In genomic region chr15:100325235-100325634, GRCm38 (mm10) we compare ENCODE assay signal across 24 mouse cellular contexts. TPM values are rescaled to one million over a fixed set of nuclear protein-coding genes. Genes with fewer than 3 reads are reported as not detected.
DNase-seq lines count a peak whose midpoint lies in the region; ATAC-seq lines count a peak whose summit lies in the region.
"Had no signal": no experiment of that assay in that cellular context is flagged by ENCODE, and none has a peak within 500 bp of the region (broad histone marks: within the 10 kb centered on the region; RNA-seq: fewer than 3 reads in every experiment).

No protein-coding gene starts in this region.

- DNase-seq in kidney, adult 8-10 months, result no peak
- DNase-seq in urinary bladder, postnatal 14 days (ENCODE audit: low spot score), result peak; percentile 33
- no peak for DNase-seq in urinary bladder, postnatal 10 days (ENCODE audit: low spot score)
- peak; percentile 2 for DNase-seq in NIH3T3 (ENCODE audit: low read depth)
- no peak for DNase-seq in lung, postnatal 14 days
- DNase-seq in retina, embryonic 14.5 days (ENCODE audit: low spot score), result no peak
- DNase-seq: adrenal gland, adult 8-10 months; adrenal gland, postnatal 14 days; adrenal gland, postnatal 36 days; cerebellum, adult 11-12 months; cerebellum, adult 2 months; cerebellum, adult 9-10 months; cerebellum, postnatal 14 days; cerebellum, postnatal 36 days; embryo, embryonic 11 days; forebrain, postnatal 0 days had no signal

- 0 out of 2 replicates have a peak overlapping the region, but pooled peaks have one; percentile 22 for H3K27ac ChIP-seq in kidney, embryonic 15.5 days
- peak overlapping the region; percentile 17; the same call in 1 of the 2 replicates for H3K27ac ChIP-seq in embryonic facial prominence, embryonic 15.5 days (replicated peaks)
- H3K27ac ChIP-seq: embryonic facial prominence, embryonic 12.5 days; forebrain, embryonic 13.5 days; forebrain, embryonic 15.5 days had no signal

- H3K27me3 ChIP-seq in kidney, embryonic 15.5 days, result no peaks in the 10 kb centered on the region
- H3K27me3 ChIP-seq in embryonic facial prominence, embryonic 15.5 days, result no peaks in the 10 kb centered on the region
- H3K27me3 ChIP-seq: embryonic facial prominence, embryonic 12.5 days; forebrain, embryonic 13.5 days; forebrain, embryonic 15.5 days had no signal

- no peak overlapping the region for H3K4me2 ChIP-seq in kidney, embryonic 15.5 days
- no peak overlapping the region for H3K4me2 ChIP-seq in embryonic facial prominence, embryonic 15.5 days (replicated peaks)
- H3K4me2 ChIP-seq: embryonic facial prominence, embryonic 12.5 days; forebrain, embryonic 13.5 days; forebrain, embryonic 15.5 days had no signal

- H3K36me3 ChIP-seq in kidney, embryonic 15.5 days, result no peaks in the 10 kb centered on the region
- no peaks in the 10 kb centered on the region for H3K36me3 ChIP-seq in embryonic facial prominence, embryonic 15.5 days
- H3K36me3 ChIP-seq: embryonic facial prominence, embryonic 12.5 days; forebrain, embryonic 15.5 days had no signal

- H3K9me3 ChIP-seq in kidney, embryonic 15.5 days (replicated peaks), result no peaks in the 10 kb centered on the region
- H3K9me3 ChIP-seq in embryonic facial prominence, embryonic 15.5 days (replicated peaks), result no peaks in the 10 kb centered on the region
- H3K9me3 ChIP-seq: embryonic facial prominence, embryonic 12.5 days; forebrain, embryonic 13.5 days; forebrain, embryonic 15.5 days had no signal

- H3K9ac ChIP-seq in kidney, embryonic 15.5 days, result no peak overlapping the region
- H3K9ac ChIP-seq in embryonic facial prominence, embryonic 15.5 days, result no peak overlapping the region
- H3K9ac ChIP-seq: embryonic facial prominence, embryonic 12.5 days; forebrain, embryonic 13.5 days; forebrain, embryonic 15.5 days; forebrain, postnatal 0 days had no signal

- H3K4me3 ChIP-seq in kidney, embryonic 15.5 days (replicated peaks), result no peak overlapping the region
- H3K4me3 ChIP-seq in embryonic facial prominence, embryonic 15.5 days (replicated peaks), result no peak overlapping the region
- H3K4me3 ChIP-seq: embryonic facial prominence, embryonic 12.5 days; forebrain, embryonic 13.5 days; forebrain, embryonic 15.5 days had no signal

- H3K4me1 ChIP-seq in kidney, embryonic 15.5 days, result peaks cover 5% of the 10 kb centered on the region; the same call in 1 of the 2 replicates
- H3K4me1 ChIP-seq in embryonic facial prominence, embryonic 15.5 days, result peaks cover under 1% of the 10 kb centered on the region; the same call in 1 of the 2 replicates
- H3K4me1 ChIP-seq: forebrain, embryonic 13.5 days; forebrain, embryonic 15.5 days had no signal

- ATAC-seq in kidney, embryonic 15.5 days (replicated peaks; ENCODE audit: low FRiP score), result 0 out of 2 replicates have a peak, but pooled peaks have one; percentile 27
- 0 out of 2 replicates have a peak, but pooled peaks have one; percentile 24 for ATAC-seq in embryonic facial prominence, embryonic 15.5 days (ENCODE audit: insufficient number of reproducible peaks, low FRiP score, low TSS enrichment, low read depth)
- ATAC-seq: activated CD4-positive, CD25-positive, alpha-beta regulatory T cell, adult 4 months; forebrain, embryonic 13.5 days; forebrain, embryonic 15.5 days; forebrain, postnatal 0 days had no signal

- WGBS in kidney, embryonic 15.5 days, result 65% methylated on average over 3 of the region's 3 CpGs
- WGBS in embryonic facial prominence, embryonic 15.5 days, result 64% methylated on average over 3 of the region's 3 CpGs

RNA-seq across cellular contexts. Expression of gene Mettl7a3, which starts 9.5 kb away (rescaled TPM):
- 0.17 TPM in 1 of 2 replicates, not detected in the other for polyA plus RNA-seq in kidney, embryonic 15.5 days (2015; fragmentation: Nextera tagmentation; extraction: Ambion mirVana)
- 0.32 and 0.35 TPM in 2 replicates for polyA plus RNA-seq in embryonic facial prominence, embryonic 15.5 days (2015; fragmentation: Nextera tagmentation; extraction: Ambion mirVana)
- polyA plus RNA-seq: activated CD4-positive, CD25-positive, alpha-beta regulatory T cell, adult 4 months; C2C12; forebrain, embryonic 11.5 days; forebrain, embryonic 13.5 days; forebrain, embryonic 15.5 days; forebrain, postnatal 0 days had no signal

RNA-seq across cellular contexts. Expression of gene Mettl7a1, which starts 21.3 kb away (rescaled TPM):
- polyA plus RNA-seq in kidney, embryonic 15.5 days (2015; fragmentation: Nextera tagmentation; extraction: Ambion mirVana), result 13.2 and 18.4 TPM in 2 replicates
- polyA plus RNA-seq in embryonic facial prominence, embryonic 15.5 days (2015; fragmentation: Nextera tagmentation; extraction: Ambion mirVana), result 7.6 and 8.4 TPM in 2 replicates

RNA-seq across cellular contexts. Expression of gene Methig1, which starts 27.7 kb away (rescaled TPM):
- polyA plus RNA-seq in kidney, embryonic 15.5 days (2015; fragmentation: Nextera tagmentation; extraction: Ambion mirVana), result 0.94 and 1.5 TPM in 2 replicates
- polyA plus RNA-seq in embryonic facial prominence, embryonic 15.5 days (2015; fragmentation: Nextera tagmentation; extraction: Ambion mirVana), result not detected in 2 replicates
- polyA plus RNA-seq: activated CD4-positive, CD25-positive, alpha-beta regulatory T cell, adult 4 months; C2C12; cerebellum, adult 2 months; forebrain, embryonic 11.5 days; forebrain, embryonic 13.5 days; forebrain, embryonic 15.5 days; forebrain, postnatal 0 days had no signal

RNA-seq across cellular contexts. Expression of gene Mettl7a2, which starts 27.8 kb away (rescaled TPM):
- 0.26 TPM in 1 of 2 replicates, not detected in the other for polyA plus RNA-seq in kidney, embryonic 15.5 days (2015; fragmentation: Nextera tagmentation; extraction: Ambion mirVana)
- polyA plus RNA-seq in embryonic facial prominence, embryonic 15.5 days (2015; fragmentation: Nextera tagmentation; extraction: Ambion mirVana), result not detected in 2 replicates
- polyA plus RNA-seq: activated CD4-positive, CD25-positive, alpha-beta regulatory T cell, adult 4 months; C2C12; cerebellum, adult 2 months; embryonic facial prominence, embryonic 12.5 days; forebrain, embryonic 11.5 days; forebrain, embryonic 13.5 days; forebrain, embryonic 15.5 days; forebrain, postnatal 0 days had no signal

RNA-seq across cellular contexts. Expression of gene Higd1c, which starts 39.1 kb away (rescaled TPM):
- polyA plus RNA-seq in kidney, embryonic 15.5 days (2015; fragmentation: Nextera tagmentation; extraction: Ambion mirVana), result 0.64 and 1.7 TPM in 2 replicates
- not detected in 2 replicates for polyA plus RNA-seq in embryonic facial prominence, embryonic 15.5 days (2015; fragmentation: Nextera tagmentation; extraction: Ambion mirVana)
- polyA plus RNA-seq: activated CD4-positive, CD25-positive, alpha-beta regulatory T cell, adult 4 months; C2C12; cerebellum, adult 2 months; embryonic facial prominence, embryonic 12.5 days; forebrain, embryonic 11.5 days; forebrain, embryonic 13.5 days; forebrain, embryonic 15.5 days; forebrain, postnatal 0 days had no signal

Comparison
In these comparisons a context has a peak if more than half of its experiments do, and no peak if none do; other contexts are left out.
1. DNase-seq: peak in urinary bladder, postnatal 14 days (single experiment) and NIH3T3 (single experiment); none in kidney, adult 8-10 months (0 of 2), urinary bladder, postnatal 10 days (single experiment), lung, postnatal 14 days (single experiment) and retina, embryonic 14.5 days (single experiment).